Comparison of ENCODE assay signal across 8 mouse cellular contexts in the genomic region with DNA sequence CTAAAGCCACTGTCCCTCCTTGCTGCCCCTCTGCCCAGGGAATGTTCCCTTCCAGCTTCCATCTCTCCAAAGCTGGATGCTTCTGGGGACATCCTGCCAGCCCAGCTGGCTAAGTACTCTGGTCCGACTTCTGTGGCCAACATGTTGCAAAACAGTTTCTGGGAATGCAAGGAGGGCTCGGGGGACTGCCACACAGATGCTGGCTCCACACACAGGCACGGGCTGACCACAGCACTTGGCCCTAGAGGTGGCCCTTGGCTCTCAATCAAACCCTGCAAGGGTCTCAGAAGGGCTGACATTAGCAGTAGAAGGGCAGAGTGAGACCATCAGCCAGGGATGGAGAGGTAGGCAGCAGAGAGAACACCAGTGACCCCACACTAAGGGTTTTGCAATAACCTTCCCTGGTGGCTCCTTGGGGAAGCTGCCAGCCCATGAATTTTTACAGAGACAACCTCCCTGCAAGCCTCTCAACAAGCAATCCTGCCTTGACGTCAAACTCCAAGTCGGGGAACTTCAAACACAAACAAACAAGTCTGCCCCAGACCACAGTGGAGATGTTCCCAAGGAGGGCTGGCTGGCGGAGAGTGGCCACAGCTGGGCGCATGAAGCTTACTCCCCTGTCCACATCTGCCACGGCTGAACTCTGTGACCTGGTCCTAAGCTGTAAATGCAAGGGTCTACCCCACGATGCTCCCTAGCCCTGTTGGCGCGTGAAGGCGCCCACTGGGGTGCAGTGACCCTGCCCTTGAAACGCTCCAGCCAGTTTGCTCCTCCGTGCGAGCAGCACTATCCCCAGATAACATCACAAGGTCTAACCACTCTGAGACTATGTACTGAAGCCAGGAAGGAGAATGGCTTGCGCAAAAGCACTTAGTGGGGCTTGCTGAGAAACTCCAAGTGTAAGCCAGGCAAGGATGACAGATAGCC.
DNase-seq lines count a peak whose midpoint lies in the region; ATAC-seq lines count a peak whose summit lies in the region.

No protein-coding gene starts in this region.

- H3K9me3 ChIP-seq in intestine, embryonic 15.5 days = no peaks in the 10 kb centered on the region
- no peaks in the 10 kb centered on the region for H3K9me3 ChIP-seq in neural tube, embryonic 15.5 days (replicated peaks)

- H3K4me3 ChIP-seq in brown adipose tissue, adult 24 weeks (ENCODE audit: insufficient read depth, low read depth, low read length) = no peak overlapping the region
- no peak overlapping the region for H3K4me3 ChIP-seq in intestine, embryonic 15.5 days (replicated peaks)
- H3K4me3 ChIP-seq in neural tube, embryonic 15.5 days (replicated peaks) = no peak overlapping the region

- peak; percentile 34; the same call in 1 of the 2 replicates for ATAC-seq in intestine, embryonic 15.5 days
- ATAC-seq in neural tube, embryonic 15.5 days (ENCODE audit: low FRiP score) = no peak

- DNase-seq in heart, adult 18-20 months = peak; percentile 82 to 85
- no peak for DNase-seq in heart, postnatal 4 days
- DNase-seq in lung, postnatal 36 days = peak; percentile 75
- no peak for DNase-seq in frontal cortex, adult 2 months (ENCODE audit: extremely low spot score in 1 of 2, low spot score in 1 of 2)
- no peak for DNase-seq in right cerebral cortex, postnatal 4 days

- H3K4me2 ChIP-seq in intestine, embryonic 15.5 days (replicated peaks) = no peak overlapping the region
- no peak overlapping the region for H3K4me2 ChIP-seq in neural tube, embryonic 15.5 days

- peak overlapping the region; percentile 57 for H3K27ac ChIP-seq in brown adipose tissue, adult 24 weeks (replicated peaks; ENCODE audit: low read depth, low read length)
- H3K27ac ChIP-seq in intestine, embryonic 15.5 days = peak overlapping the region; percentile 38; the same call in 1 of the 2 replicates
- no peak overlapping the region for H3K27ac ChIP-seq in neural tube, embryonic 15.5 days (replicated peaks)

- H3K36me3 ChIP-seq in intestine, embryonic 15.5 days = no peaks in the 10 kb centered on the region
- H3K36me3 ChIP-seq in neural tube, embryonic 15.5 days = no peaks in the 10 kb centered on the region

- no peak overlapping the region for H3K9ac ChIP-seq in intestine, embryonic 15.5 days
- H3K9ac ChIP-seq in neural tube, embryonic 15.5 days (replicated peaks) = no peak overlapping the region

- H3K4me1 ChIP-seq in brown adipose tissue, adult 24 weeks (ENCODE audit: control insufficient read depth, insufficient read depth, insufficient read length, low read length) = peaks cover 30% of the 10 kb centered on the region
- peaks cover 31% of the 10 kb centered on the region for H3K4me1 ChIP-seq in intestine, embryonic 15.5 days (replicated peaks)
- H3K4me1 ChIP-seq in neural tube, embryonic 15.5 days = peaks cover 19% of the 10 kb centered on the region; the same call in 1 of the 2 replicates

- no peaks in the 10 kb centered on the region for H3K27me3 ChIP-seq in intestine, embryonic 15.5 days (replicated peaks)
- no peaks in the 10 kb centered on the region for H3K27me3 ChIP-seq in neural tube, embryonic 15.5 days (replicated peaks)

- WGBS in intestine, embryonic 15.5 days = 60% methylated on average over 16 of the region's 16 CpGs
- WGBS in neural tube, embryonic 15.5 days = 78% methylated on average over 16 of the region's 16 CpGs

Comparison
In these comparisons a context has a peak if more than half of its experiments do, and no peak if none do; other contexts are left out.
1. DNase-seq: peak in heart, adult 18-20 months (2 of 2) and lung, postnatal 36 days (single experiment); none in heart, postnatal 4 days (single experiment), frontal cortex, adult 2 months (0 of 2) and right cerebral cortex, postnatal 4 days (single experiment).